Mouse (Mus musculus): ENCODE measurements around the gene Pkmyt1. TPM values are rescaled to one million over a fixed set of nuclear protein-coding genes. Genes with fewer than 3 reads are reported as not detected.
A peak's percentile ranks its signal among the peaks of the same experiment; 100 is the strongest.
"Not testable (repeated sequence)": the region's sequence is repeated elsewhere in the genome, so short reads cannot be mapped to it uniquely, and the experiment has no call there.

Gene Pkmyt1
- polyA plus RNA-seq, 1 experiment from 2014 or later, result 13.3 TPM

DNA sequence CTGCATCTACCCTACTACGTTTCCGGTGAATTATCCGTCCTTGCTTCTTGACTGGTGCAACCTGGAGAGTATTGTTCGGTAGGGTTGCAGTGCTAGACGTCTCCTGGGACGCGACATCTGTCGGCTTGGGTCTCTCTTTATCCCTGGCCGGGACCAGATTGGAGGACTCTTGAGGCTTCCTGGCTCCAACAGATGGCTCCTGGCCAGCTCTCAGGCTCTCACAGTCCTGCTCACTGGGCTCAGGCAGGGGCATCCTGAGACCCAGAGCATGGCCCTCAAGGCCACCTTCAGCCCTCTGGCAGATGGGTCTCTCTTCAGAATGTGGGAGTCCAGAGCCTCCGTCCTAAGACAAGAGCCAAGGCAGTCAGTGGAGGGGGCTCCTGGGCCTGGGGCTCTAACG, 36.8 kb downstream of the Pkmyt1 start:
- ChIA-PET CTCF (no interaction called here), POLR2A (no interaction called here)
- no peak for ATAC-seq
- no peaks in the 10 kb centered on the region for H3K27me3 ChIP-seq
- no peak for TF ChIP-seq CTCF (IDR thresholded peaks at IDR 0.05)
- in situ Hi-C loops (cut with MboI; ENCODE audit: low pct_unique_long_range_greater_than_20kb), result no loop called here
- DNase-seq (ENCODE audit: low read depth, low spot score), result no peak

DNA sequence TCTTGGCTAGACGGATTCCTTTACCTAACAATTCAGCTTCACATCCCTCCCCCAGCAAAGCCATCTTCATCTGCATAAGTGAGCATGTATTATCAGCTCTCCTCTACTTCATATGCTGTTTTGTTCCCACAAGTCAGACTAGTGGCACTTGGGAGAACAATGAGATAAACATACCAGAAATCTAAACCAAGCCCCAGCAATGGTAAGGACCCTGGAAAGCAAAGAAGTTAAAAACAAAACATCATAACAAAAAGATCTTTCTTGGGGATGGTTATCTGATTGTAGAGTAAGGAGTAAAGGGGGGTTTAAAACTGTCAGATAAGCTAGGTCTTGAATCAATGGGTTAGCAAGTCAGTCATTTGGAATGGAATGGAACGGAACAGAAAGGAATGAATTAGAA, 44.4 kb downstream of the Pkmyt1 start:
- ChIA-PET CTCF (interaction anchor here (0.9 to 1.1 kb wide), 3 partner anchors 37 to 190 kb away, joined by 3 read pairs; no protein-coding TSS in a partner anchor), POLR2A (no interaction called here)
- TF ChIP-seq CTCF (IDR thresholded peaks at IDR 0.05), result no peak

DNA sequence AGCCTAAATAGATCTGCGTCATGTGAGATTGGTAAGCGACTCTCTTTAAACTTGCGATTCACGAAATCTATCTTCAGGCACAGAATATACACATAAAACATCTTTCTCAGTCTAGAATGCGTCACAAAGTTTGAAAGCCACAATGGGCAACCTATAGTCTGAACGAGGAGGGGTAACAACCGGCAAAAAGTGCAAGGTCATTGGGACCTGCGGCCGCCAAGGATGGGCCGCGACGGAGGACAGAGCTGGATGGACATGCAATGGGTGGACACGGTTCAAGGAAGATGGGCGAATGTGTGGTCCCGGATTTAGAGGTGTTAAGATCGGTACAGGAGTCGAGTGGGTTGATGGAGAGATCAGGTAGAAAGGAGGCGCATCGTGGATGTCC, 44.8 kb downstream of the Pkmyt1 start:
- peak; percentile 60 for ATAC-seq
- no peak for TF ChIP-seq CTCF (IDR thresholded peaks at IDR 0.05)

More for the DNA sequence above, 44.4 kb downstream of the Pkmyt1 start:
- H3K27me3 ChIP-seq, result no peaks in the 10 kb centered on the region
- ATAC-seq (no peak), DNase-seq (ENCODE audit: low read depth, low spot score) (no peak)
- in situ Hi-C loops (cut with MboI; ENCODE audit: low pct_unique_long_range_greater_than_20kb), result loop anchor here (5.0 kb wide), 1 partner anchor 77 kb away; no protein-coding TSS in a partner anchor

DNA sequence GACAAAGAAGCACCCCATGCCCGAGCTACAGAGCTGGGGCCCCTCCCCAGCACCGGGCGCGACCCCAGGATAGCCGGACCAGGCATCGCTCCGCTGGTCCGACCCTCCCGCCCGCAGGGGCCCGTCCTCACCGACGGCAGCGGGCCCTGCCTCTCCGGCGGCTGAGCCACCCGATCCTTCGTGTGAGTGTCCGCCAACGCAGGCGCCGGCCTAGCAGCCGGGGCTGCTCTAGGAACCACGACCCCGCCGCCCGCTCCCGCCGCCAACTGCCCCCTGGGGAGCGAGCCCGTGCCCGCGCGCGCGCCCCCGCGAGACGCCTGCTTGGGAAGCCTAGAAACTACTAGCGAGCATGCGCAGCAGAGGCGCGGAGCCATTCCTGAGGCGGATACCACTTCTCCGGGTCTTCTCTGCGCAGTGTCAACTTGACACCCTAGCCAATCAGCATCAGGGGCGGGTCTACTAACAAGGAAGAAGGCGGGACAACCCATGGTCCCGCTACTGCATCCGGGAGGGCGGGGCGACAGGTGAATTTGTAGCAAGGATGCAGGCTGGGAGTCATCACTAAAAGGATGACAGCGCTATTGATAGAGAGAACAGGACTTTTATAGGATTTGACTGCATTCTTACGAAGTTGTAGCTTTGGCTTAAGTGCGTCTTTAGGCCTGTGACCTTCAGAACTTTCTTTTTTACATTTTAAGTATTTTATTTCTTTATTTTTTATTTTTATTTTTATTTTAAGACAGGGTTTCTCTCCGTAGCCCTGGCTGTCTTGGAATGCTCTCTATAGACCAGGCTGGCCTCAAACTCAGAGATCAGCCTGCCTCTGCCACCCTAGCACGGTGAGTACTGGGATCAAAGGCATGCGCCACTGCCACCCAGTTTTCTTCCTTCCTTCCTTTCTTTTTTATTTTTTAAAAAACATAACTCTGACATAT, 45.4 kb downstream of the Pkmyt1 start, which contains the start of gene Flywch1:
Flywch1 (minus strand) TSS at position 319 of the 935 bp plus-strand sequence.
- CTCF ChIA-PET, result interaction anchor here (1.0 kb wide), 2 partner anchors 21 to 154 kb away, joined by 3 read pairs; no protein-coding TSS in a partner anchor
- ATAC-seq, result peak; percentile 82

More for the DNA sequence above, 44.8 kb downstream of the Pkmyt1 start:
- H3K27me3 ChIP-seq, result no peaks in the 10 kb centered on the region
- POLR2A ChIA-PET, result no interaction called here
- in situ Hi-C loops (cut with MboI; ENCODE audit: low pct_unique_long_range_greater_than_20kb), result loop anchor here (5.0 kb wide), 1 partner anchor 76 kb away; no protein-coding TSS in a partner anchor
- DNase-seq (ENCODE audit: low read depth, low spot score), result no peak
- CTCF ChIA-PET, result interaction anchor here (0.9 to 1.0 kb wide), 2 partner anchors 155 to 190 kb away, joined by 3 read pairs; no protein-coding TSS in a partner anchor

DNA sequence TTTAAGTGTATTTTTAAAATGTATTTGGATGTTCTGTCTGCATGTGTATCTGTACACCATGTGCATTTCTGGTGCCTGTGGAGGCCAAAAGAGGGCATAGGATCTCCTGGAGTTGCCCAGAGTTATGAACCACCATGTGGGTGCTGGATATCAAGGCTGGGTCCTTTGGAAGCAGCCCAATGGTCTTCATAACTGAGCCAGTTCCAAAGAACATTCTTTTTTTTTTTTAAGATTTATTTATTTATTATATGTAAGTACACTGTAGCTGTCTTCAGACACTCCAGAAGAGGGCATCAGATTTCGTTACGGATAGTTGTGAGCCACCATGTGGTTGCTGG, 46.1 kb downstream of the Pkmyt1 start:
- in situ Hi-C loops (cut with MboI; ENCODE audit: low pct_unique_long_range_greater_than_20kb), result loop anchor here (5.0 kb wide), 1 partner anchor 75 kb away; no protein-coding TSS in a partner anchor
- CTCF ChIA-PET, result interaction anchor here (1.0 to 1.6 kb wide), 2 partner anchors 20 to 72 kb away, joined by 3 to 6 read pairs; partner anchors contain the start of genes Prss32 and Prss41
- ATAC-seq; POLR2A ChIA-PET; H3K27me3 ChIP-seq; DNase-seq (ENCODE audit: low read depth, low spot score): not testable (repeated sequence)

More for the DNA sequence above, 45.4 kb downstream of the Pkmyt1 start, which contains the start of gene Flywch1:
- DNase-seq (ENCODE audit: low read depth, low spot score), result peak; percentile 92
- in situ Hi-C loops (cut with MboI; ENCODE audit: low pct_unique_long_range_greater_than_20kb), result loop anchor here (5.0 kb wide), 1 partner anchor 76 kb away; no protein-coding TSS in a partner anchor
- TF ChIP-seq CTCF (IDR thresholded peaks at IDR 0.05), result no peak
- POLR2A ChIA-PET, result no interaction called here
- H3K27me3 ChIP-seq, result no peaks in the 10 kb centered on the region

DNA sequence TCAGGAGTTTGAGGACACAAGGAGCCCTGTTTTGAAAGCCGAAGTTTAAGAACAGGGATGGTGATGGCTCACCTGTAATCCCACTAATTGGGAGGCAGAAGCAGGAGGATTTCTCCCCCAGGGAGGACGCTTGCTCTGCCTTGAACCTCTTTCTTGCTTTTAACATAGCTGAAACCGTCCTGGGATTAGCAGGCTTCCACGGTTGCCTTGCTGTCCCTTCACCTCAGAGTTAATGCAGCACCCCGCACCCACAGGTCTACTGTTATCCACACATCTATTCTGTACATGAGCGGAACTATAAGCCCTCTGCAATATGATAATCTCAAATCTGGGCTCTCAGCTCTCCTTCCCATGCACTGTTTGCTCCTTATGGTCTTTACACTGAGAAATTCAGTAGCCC, 47.5 kb downstream of the Pkmyt1 start:
- no peaks in the 10 kb centered on the region for H3K27me3 ChIP-seq
- CTCF ChIA-PET, result interaction anchor here (0.7 to 2.6 kb wide), 12 partner anchors 19 to 187 kb away, joined by 3 to 6 read pairs (median 4); partner anchors contain the start of genes Elob, Prss32 and Prss41
- ATAC-seq (no peak), DNase-seq (ENCODE audit: low read depth, low spot score) (no peak)
- TF ChIP-seq CTCF (IDR thresholded peaks at IDR 0.05), result no peak
- in situ Hi-C loops (cut with MboI; ENCODE audit: low pct_unique_long_range_greater_than_20kb), result loop anchor here (5.0 kb wide), 1 partner anchor 74 kb away; no protein-coding TSS in a partner anchor
- POLR2A ChIA-PET, result interaction anchor here (1.5 to 1.6 kb wide), 2 partner anchors 15 to 30 kb away, joined by 3 to 4 read pairs; no protein-coding TSS in a partner anchor

DNA sequence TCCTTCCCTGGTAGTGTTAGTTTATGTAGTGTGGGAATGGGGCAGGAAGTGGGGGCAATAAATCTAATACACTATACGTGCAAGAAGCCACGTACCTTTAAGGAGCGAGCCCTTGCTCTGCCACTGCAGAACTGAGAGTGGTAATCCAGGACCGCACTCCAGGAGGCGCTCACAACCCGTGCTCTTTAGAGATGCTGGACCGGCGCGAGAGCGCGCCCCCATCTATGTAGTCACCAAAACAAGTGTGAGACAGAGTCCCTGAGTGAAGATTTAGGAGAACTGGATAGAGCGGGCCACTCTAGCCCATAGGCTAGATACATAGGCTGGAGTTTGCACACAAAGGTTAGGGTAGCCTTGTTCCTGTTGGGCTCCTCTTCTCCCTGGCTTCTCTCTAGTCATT, 48.0 kb downstream of the Pkmyt1 start:
- TF ChIP-seq CTCF (IDR thresholded peaks at IDR 0.05), result peak; percentile 93
- ATAC-seq, result peak; percentile 57
- DNase-seq (ENCODE audit: low read depth, low spot score), result no peak
- no peaks in the 10 kb centered on the region for H3K27me3 ChIP-seq
- in situ Hi-C loops (cut with MboI; ENCODE audit: low pct_unique_long_range_greater_than_20kb), result loop anchor here (5.0 kb wide), 1 partner anchor 73 kb away; no protein-coding TSS in a partner anchor
- ChIA-PET POLR2A (interaction anchor here (1.5 to 1.6 kb wide), 2 partner anchors 15 to 30 kb away, joined by 3 to 4 read pairs; no protein-coding TSS in a partner anchor), CTCF (interaction anchor here (0.7 to 2.6 kb wide), 10 partner anchors 19 to 186 kb away, joined by 3 to 6 read pairs (median 4); partner anchors contain the start of gene Elob)

DNA sequence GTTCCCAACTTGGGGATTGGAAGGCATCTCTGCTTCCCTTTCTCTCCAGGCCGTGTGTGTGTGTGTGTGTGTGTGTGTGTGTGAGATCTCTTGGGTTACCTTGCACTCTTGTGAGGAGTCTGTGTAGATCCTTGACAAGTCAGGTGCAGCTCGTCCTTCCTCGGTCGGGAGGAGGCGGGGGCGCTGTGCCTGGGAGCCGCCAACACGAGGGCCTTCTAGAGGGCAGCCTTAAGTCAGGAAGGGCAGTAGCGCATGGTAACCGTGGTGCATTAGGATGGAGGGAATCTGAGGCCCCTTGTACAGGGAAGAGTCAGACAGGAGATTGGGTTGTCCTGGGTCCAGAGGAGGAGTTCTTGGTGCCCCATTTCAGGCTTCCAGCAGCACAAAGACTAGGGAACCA, 50.1 kb downstream of the Pkmyt1 start:
- in situ Hi-C loops (cut with MboI; ENCODE audit: low pct_unique_long_range_greater_than_20kb), result loop anchor here (5.0 kb wide), 1 partner anchor 186 kb away; no protein-coding TSS in a partner anchor
- ATAC-seq (no peak), DNase-seq (ENCODE audit: low read depth, low spot score) (no peak)
- no peak for TF ChIP-seq CTCF (IDR thresholded peaks at IDR 0.05)
- ChIA-PET POLR2A (no interaction called here), CTCF (interaction anchor here (1.2 to 1.3 kb wide), 2 partner anchors 8 to 24 kb away, joined by 3 read pairs; no protein-coding TSS in a partner anchor)
- H3K27me3 ChIP-seq, result no peaks in the 10 kb centered on the region

DNA sequence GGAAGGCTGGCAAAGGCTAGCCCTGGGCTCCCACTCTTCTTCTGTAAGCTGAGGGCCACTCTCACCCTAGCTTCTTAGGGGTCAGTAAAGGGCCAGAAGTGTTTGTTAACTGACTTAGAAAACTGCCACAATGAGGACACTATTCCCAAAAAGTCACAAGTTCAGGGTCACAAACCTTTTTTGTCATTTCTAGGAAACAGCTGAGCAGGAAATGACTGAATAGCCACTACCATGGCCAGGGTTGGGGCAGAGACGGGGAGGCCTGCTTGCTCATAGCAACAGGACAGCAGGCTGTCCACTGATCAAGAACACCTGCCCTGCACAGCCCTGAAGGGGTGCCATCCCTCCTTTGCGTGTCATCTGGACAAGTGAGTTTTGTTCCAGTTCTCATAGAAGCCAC, 51.0 kb downstream of the Pkmyt1 start:
- no peak for TF ChIP-seq CTCF (IDR thresholded peaks at IDR 0.05)
- CTCF ChIA-PET, result interaction anchor here (1.2 to 1.3 kb wide), 2 partner anchors 23 to 28 kb away, joined by 3 to 4 read pairs; no protein-coding TSS in a partner anchor
- DNase-seq (ENCODE audit: low read depth, low spot score) (no peak), ATAC-seq (no peak)
- POLR2A ChIA-PET, result interaction anchor here (0.6 kb wide), 1 partner anchor 40 kb away, joined by 3 read pairs; no protein-coding TSS in a partner anchor
- no peaks in the 10 kb centered on the region for H3K27me3 ChIP-seq
- in situ Hi-C loops (cut with MboI; ENCODE audit: low pct_unique_long_range_greater_than_20kb), result loop anchor here (5.0 kb wide), 1 partner anchor 185 kb away; no protein-coding TSS in a partner anchor

DNA sequence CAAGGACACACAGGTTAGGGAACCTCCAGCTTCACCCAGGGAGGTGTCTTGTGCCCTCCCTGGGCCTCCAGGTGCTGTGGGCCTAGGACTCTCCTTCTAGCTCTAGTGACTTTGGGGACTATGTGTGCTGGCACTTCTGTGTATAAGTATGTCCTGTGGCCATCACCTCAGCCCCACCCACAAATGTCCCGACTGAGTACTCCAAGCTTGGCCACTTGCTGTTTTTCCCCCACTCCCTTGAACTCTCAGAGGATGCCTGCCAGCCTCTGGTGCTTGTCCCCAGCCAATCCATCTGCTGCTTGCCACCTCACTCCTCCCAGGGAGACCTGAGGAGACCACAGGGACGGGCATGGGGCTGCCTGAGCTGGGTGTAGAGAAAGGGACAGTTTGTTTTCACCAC, 52.3 kb downstream of the Pkmyt1 start:
- in situ Hi-C loops (cut with MboI; ENCODE audit: low pct_unique_long_range_greater_than_20kb), result loop anchor here (5.0 kb wide), 1 partner anchor 184 kb away; no protein-coding TSS in a partner anchor
- no peaks in the 10 kb centered on the region for H3K27me3 ChIP-seq
- no peak for ATAC-seq
- ChIA-PET POLR2A (no interaction called here), CTCF (interaction anchor here (1.2 kb wide), 1 partner anchor 30 kb away, joined by 4 read pairs; no protein-coding TSS in a partner anchor)
- DNase-seq (ENCODE audit: low read depth, low spot score), result no peak
- no peak for TF ChIP-seq CTCF (IDR thresholded peaks at IDR 0.05)
